In the genomic region with DNA sequence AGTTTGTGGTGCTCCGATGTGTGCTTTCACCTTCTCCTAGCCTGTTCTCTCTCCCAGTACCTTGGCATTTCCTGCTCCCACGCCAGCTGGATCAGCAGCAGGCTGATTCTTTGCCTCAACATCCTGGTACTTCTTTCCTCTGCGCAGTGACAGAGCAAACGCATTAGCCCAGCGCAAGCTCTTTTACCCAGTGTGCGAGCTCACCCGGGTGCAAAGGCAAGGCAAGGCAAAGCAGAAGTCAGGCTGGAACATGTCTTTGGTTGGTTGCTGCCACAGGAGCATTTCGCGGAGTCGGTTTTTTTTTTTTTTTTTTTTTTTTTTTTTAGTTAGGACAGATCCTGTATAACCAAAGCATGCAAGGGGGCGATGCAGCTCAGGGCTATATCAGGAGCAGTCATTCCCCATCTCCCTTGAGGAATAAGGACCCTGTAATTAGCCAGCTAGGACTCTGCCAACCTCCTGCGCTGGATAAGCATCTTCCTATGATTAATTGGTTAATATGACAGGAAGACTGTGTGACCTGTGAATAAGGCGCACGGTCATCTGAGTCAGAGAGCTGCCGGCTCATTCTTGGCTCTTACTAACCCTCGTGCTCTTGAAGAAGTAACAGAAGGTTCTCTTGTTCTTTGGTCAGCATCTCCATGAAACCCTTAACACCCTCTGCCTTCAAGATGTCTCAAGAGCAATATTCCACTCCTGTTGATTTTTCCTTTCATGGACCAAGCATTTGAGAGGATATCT, we compare ENCODE assay signal across 12 mouse cellular contexts.
A peak's percentile ranks its signal among the peaks of the same experiment; 100 is the strongest.
DNase-seq lines count a peak whose midpoint lies in the region; ATAC-seq and TF ChIP-seq lines count a peak whose summit lies in the region.
"Had no signal": no experiment of that assay in that cellular context is flagged by ENCODE, and none has a peak within 500 bp of the region (broad histone marks: within the 10 kb centered on the region; RNA-seq: fewer than 3 reads in every experiment).

No protein-coding gene starts in this region.

- no peak for TF ChIP-seq EP300 in CH12.LX (IDR thresholded peaks at IDR 0.05; ENCODE audit: low read length)

- no peaks in the 10 kb centered on the region for H3K79me2 ChIP-seq in CH12.LX (replicated peaks; ENCODE audit: control insufficient read depth, extremely low read depth, insufficient read depth, poor library complexity, severe bottlenecking)

- dilution Hi-C loops in CH12.LX (cut with MboI; ENCODE audit: extremely low pct_ligation_motif_present, extremely low pct_unique_long_range_greater_than_20kb, low sequenced_read_pairs): no loop called here

- no peaks in the 10 kb centered on the region for H3K27me3 ChIP-seq in forebrain, embryonic 14.5 days (replicated peaks; ENCODE audit: control insufficient read depth, insufficient read depth, low read length)
- no peaks in the 10 kb centered on the region for H3K27me3 ChIP-seq in forebrain, embryonic 11.5 days (ENCODE audit: control insufficient read depth, insufficient read depth, low read length)
- no peaks in the 10 kb centered on the region for H3K27me3 ChIP-seq in CH12.LX (replicated peaks)
- no peaks in the 10 kb centered on the region for H3K27me3 ChIP-seq in embryonic facial prominence, embryonic 15.5 days
- no peaks in the 10 kb centered on the region for H3K27me3 ChIP-seq in limb, embryonic 10.5 days (ENCODE audit: low read depth, poor library complexity, severe bottlenecking)

- ATAC-seq in forebrain, embryonic 14.5 days: no peak
- no peak for ATAC-seq in forebrain, embryonic 11.5 days (replicated peaks; ENCODE audit: low FRiP score)
- ATAC-seq in embryonic facial prominence, embryonic 15.5 days (ENCODE audit: insufficient number of reproducible peaks, low FRiP score, low TSS enrichment, low read depth): 0 out of 2 replicates have a peak, but pooled peaks have one; percentile 34

- H3K9me3 ChIP-seq in forebrain, embryonic 14.5 days (replicated peaks; ENCODE audit: control insufficient read depth, low read length): no peaks in the 10 kb centered on the region
- H3K9me3 ChIP-seq in forebrain, embryonic 11.5 days (ENCODE audit: control insufficient read depth, low read length): no peaks in the 10 kb centered on the region
- no peaks in the 10 kb centered on the region for H3K9me3 ChIP-seq in CH12.LX (replicated peaks; ENCODE audit: low read length)
- H3K9me3 ChIP-seq in embryonic facial prominence, embryonic 15.5 days (replicated peaks): no peaks in the 10 kb centered on the region
- H3K9me3 ChIP-seq in limb, embryonic 10.5 days (replicated peaks): no peaks in the 10 kb centered on the region

- in situ Hi-C loops in CH12.LX (cut with MboI; ENCODE audit: low pct_ligation_motif_present, low pct_unique_long_range_greater_than_20kb, low sequenced_read_pairs): no loop called here

- no peak overlapping the region for H3K4me3 ChIP-seq in forebrain, embryonic 14.5 days (ENCODE audit: low read depth, low read length)
- no peak overlapping the region for H3K4me3 ChIP-seq in forebrain, embryonic 11.5 days (ENCODE audit: low read depth, low read length)
- no peak overlapping the region for H3K4me3 ChIP-seq in CH12.LX (replicated peaks in 1 of 3; ENCODE audit: low read depth in 2 of 3, low read length in 2 of 3, poor library complexity in 1 of 3)
- H3K4me3 ChIP-seq in embryonic facial prominence, embryonic 15.5 days (replicated peaks): no peak overlapping the region
- H3K4me3 ChIP-seq in limb, embryonic 10.5 days: no peak overlapping the region

- TF ChIP-seq RAD21 in CH12.LX (IDR thresholded peaks at IDR 0.05; ENCODE audit: low read depth, low read length): no peak

- peak; percentile 32 for DNase-seq in forebrain, embryonic 14.5 days (ENCODE audit: low spot score)
- DNase-seq in forebrain, embryonic 11.5 days (ENCODE audit: low spot score): no peak
- DNase-seq in CH12.LX (ENCODE audit: extremely low read depth): no peak
- no peak for DNase-seq in limb, embryonic 10.5 days (ENCODE audit: low spot score)
- DNase-seq in thymus, adult 18-20 months: no peak
- DNase-seq in lung, postnatal 14 days: no peak
- DNase-seq in frontal cortex, adult 2 months (ENCODE audit: extremely low spot score in 1 of 2, low spot score in 1 of 2): no peak
- DNase-seq: gastrocnemius, postnatal 14 days; heart, postnatal 36 days; kidney, adult 9 months; retina, postnatal 1 day had no signal

- H3K27ac ChIP-seq in forebrain, embryonic 14.5 days (ENCODE audit: low read depth, low read length): no peak overlapping the region
- H3K27ac ChIP-seq in forebrain, embryonic 11.5 days (ENCODE audit: low read depth, low read length): no peak overlapping the region
- no peak overlapping the region for H3K27ac ChIP-seq in CH12.LX (ENCODE audit: insufficient read depth, low read depth)
- H3K27ac ChIP-seq in embryonic facial prominence, embryonic 15.5 days (replicated peaks): 0 out of 2 replicates have a peak overlapping the region, but pooled peaks have one; percentile 11
- peak overlapping the region; percentile 67 for H3K27ac ChIP-seq in limb, embryonic 10.5 days

- no peaks in the 10 kb centered on the region for H3K36me3 ChIP-seq in forebrain, embryonic 14.5 days (ENCODE audit: control insufficient read depth, insufficient read depth, low read length)
- H3K36me3 ChIP-seq in forebrain, embryonic 11.5 days (ENCODE audit: control insufficient read depth, insufficient read depth, low read length): no peaks in the 10 kb centered on the region
- H3K36me3 ChIP-seq in CH12.LX (replicated peaks in 1 of 2; ENCODE audit: control insufficient read depth in 1 of 2, insufficient read depth in 1 of 2, low read length in 1 of 2): no peaks in the 10 kb centered on the region
- H3K36me3 ChIP-seq in embryonic facial prominence, embryonic 15.5 days: no peaks in the 10 kb centered on the region
- H3K36me3 ChIP-seq in limb, embryonic 10.5 days: no peaks in the 10 kb centered on the region

- no peak overlapping the region for H3K4me2 ChIP-seq in forebrain, embryonic 14.5 days (ENCODE audit: low read length)
- no peak overlapping the region for H3K4me2 ChIP-seq in forebrain, embryonic 11.5 days (ENCODE audit: low read depth, low read length, severe bottlenecking)
- no peak overlapping the region for H3K4me2 ChIP-seq in CH12.LX (ENCODE audit: insufficient read depth, low read depth, poor library complexity, severe bottlenecking)
- peak overlapping the region; percentile 27 for H3K4me2 ChIP-seq in embryonic facial prominence, embryonic 15.5 days (replicated peaks)

- H3K9ac ChIP-seq in forebrain, embryonic 14.5 days (ENCODE audit: low read length): no peak overlapping the region
- H3K9ac ChIP-seq in forebrain, embryonic 11.5 days (ENCODE audit: low read length): no peak overlapping the region
- no peak overlapping the region for H3K9ac ChIP-seq in CH12.LX (ENCODE audit: insufficient read depth, low read depth)
- no peak overlapping the region for H3K9ac ChIP-seq in embryonic facial prominence, embryonic 15.5 days

- no peak for TF ChIP-seq CTCF in CH12.LX (conservative IDR thresholded peaks at IDR 0.05 in 1 of 2, IDR thresholded peaks at IDR 0.05 in 1 of 2; ENCODE audit: low read depth in 2 of 2, low read length in 2 of 2)

- 76% methylated on average over 16 of the region's 16 CpGs for WGBS in forebrain, embryonic 14.5 days
- 81% methylated on average over 16 of the region's 16 CpGs for WGBS in forebrain, embryonic 11.5 days
- 35% methylated on average over 16 of the region's 16 CpGs for WGBS in embryonic facial prominence, embryonic 15.5 days
- WGBS in limb, embryonic 10.5 days: 78% methylated on average over 16 of the region's 16 CpGs

- peaks cover 3% of the 10 kb centered on the region; the same call in 1 of the 2 replicates for H3K4me1 ChIP-seq in forebrain, embryonic 14.5 days (ENCODE audit: control insufficient read depth, insufficient read depth, low read length)
- no peaks in the 10 kb centered on the region for H3K4me1 ChIP-seq in forebrain, embryonic 11.5 days (replicated peaks; ENCODE audit: control insufficient read depth, insufficient read depth, low read length)
- peaks cover 4 to 5% of the 10 kb centered on the region in 2 experiments; a peak in 3 of 4 replicates for H3K4me1 ChIP-seq in CH12.LX (ENCODE audit: control insufficient read depth in 1 of 2, insufficient read depth in 2 of 2)
- H3K4me1 ChIP-seq in embryonic facial prominence, embryonic 15.5 days: peaks cover 12% of the 10 kb centered on the region
- H3K4me1 ChIP-seq in limb, embryonic 10.5 days: peaks cover 29% of the 10 kb centered on the region

- no peak for TF ChIP-seq POLR2A in CH12.LX (IDR thresholded peaks at IDR 0.05; ENCODE audit: low read depth, low read length)

TF ChIP-seq in CH12.LX, 34 proteins besides CTCF, POLR2A, EP300 and RAD21:
- no peak for TF ChIP-seq KAT2A (IDR thresholded peaks at IDR 0.05; ENCODE audit: insufficient replicate concordance, low read length)
- peak; percentile 63 for TF ChIP-seq ZNF384 (IDR thresholded peaks at IDR 0.05; ENCODE audit: low read depth, low read length)
- TF ChIP-seq NRF1 (IDR thresholded peaks at IDR 0.05; ENCODE audit: low read depth, low read length): no peak
- no peak for TF ChIP-seq GABPA (IDR thresholded peaks at IDR 0.05; ENCODE audit: insufficient replicate concordance, low read depth, low read length)
- no peak for TF ChIP-seq RCOR1 (conservative IDR thresholded peaks at IDR 0.05; ENCODE audit: low read depth, low read length)

Comparison
In these comparisons a context has a peak if more than half of its experiments do, and no peak if none do; other contexts are left out.
1. H3K27ac ChIP-seq: peak in embryonic facial prominence, embryonic 15.5 days (single experiment) and limb, embryonic 10.5 days (single experiment); none in forebrain, embryonic 14.5 days (single experiment), forebrain, embryonic 11.5 days (single experiment) and CH12.LX (single experiment).